Mouse (Mus musculus) right cerebral cortex, postnatal 10 days (tissue): ENCODE measurements around the gene Eef1g.
"Not testable (repeated sequence)": the region's sequence is repeated elsewhere in the genome, so short reads cannot be mapped to it uniquely, and the experiment has no call there.

Experiments
- DNase-seq, 2 experiments: peaks; one replicate each; pipeline ENCODE4 v3.0.0; 2021; ENCODE audit warnings: low spot score in 2 of 2

Gene Eef1g

GRCm38 (mm10) chr19:8944750-8945149, 22.1 kb upstream of the Eef1g start:
- DNase-seq, result peak in 1 of 2 experiments; percentile 61

GRCm38 (mm10) chr19:8945251-8945650, 21.6 kb upstream of the Eef1g start:
- DNase-seq, result no peak

- DNase-seq, result no peak
Measured at GRCm38 (mm10) chr19:8946929-8947328, 19.9 kb upstream of the Eef1g start.

- DNase-seq, result no peak
Measured at GRCm38 (mm10) chr19:8950190-8950589, 16.7 kb upstream of the Eef1g start.

GRCm38 (mm10) chr19:8952241-8952640, 14.6 kb upstream of the Eef1g start:
- DNase-seq, result peak; percentile 55 to 72

GRCm38 (mm10) chr19:8953135-8954039, 13.5 kb upstream of the Eef1g start, which contains the start of gene Tut1:
Gene Tut1, plus strand, starts transcription at chr19:8953847.
- DNase-seq, result peak; percentile 96 to 97

GRCm38 (mm10) chr19:8954171-8954570, 12.7 kb upstream of the Eef1g start:
- no peak for DNase-seq

GRCm38 (mm10) chr19:8962256-8962655, 4.6 kb upstream of the Eef1g start:
- no peak for DNase-seq

- no peak for DNase-seq
Measured at GRCm38 (mm10) chr19:8965075-8965474, 1.8 kb upstream of the Eef1g start.

GRCm38 (mm10) chr19:8965771-8966170, 1.1 kb upstream of the Eef1g start:
- DNase-seq, result no peak

- DNase-seq, result no peak
Measured at GRCm38 (mm10) chr19:8966198-8966589, 647 bp upstream of the Eef1g start.

GRCm38 (mm10) chr19:8967373-8967743, 517 bp downstream of the Eef1g start:
- no peak for DNase-seq

- DNase-seq, result no peak
Measured at GRCm38 (mm10) chr19:8967893-8968292, 1.1 kb downstream of the Eef1g start.

- DNase-seq, result not testable (repeated sequence)
Measured at GRCm38 (mm10) chr19:8972491-8972890, 5.7 kb downstream of the Eef1g start.

GRCm38 (mm10) chr19:8974638-8975037, 7.8 kb downstream of the Eef1g start:
- no peak for DNase-seq

- no peak for DNase-seq
Measured at GRCm38 (mm10) chr19:8975491-8975890, 8.7 kb downstream of the Eef1g start.

GRCm38 (mm10) chr19:8976535-8976934, 9.7 kb downstream of the Eef1g start:
- no peak for DNase-seq

- no peak for DNase-seq
Measured at GRCm38 (mm10) chr19:8980771-8981170, 13.9 kb downstream of the Eef1g start.

GRCm38 (mm10) chr19:8981450-8982168, 14.8 kb downstream of the Eef1g start:
- no peak for DNase-seq

- DNase-seq, result no peak
Measured at GRCm38 (mm10) chr19:8982303-8983149, 15.7 kb downstream of the Eef1g start.

GRCm38 (mm10) chr19:8983150-8983650, 16.4 kb downstream of the Eef1g start:
- DNase-seq, result no peak
